Mouse (Mus musculus) activated CD4-positive, CD25-positive, alpha-beta regulatory T cell, adult 4 months (primary cell): ENCODE measurements around the gene Gemin8. TPM values are rescaled to one million over a fixed set of nuclear protein-coding genes. Genes with fewer than 3 reads are reported as not detected.
A peak's percentile ranks its signal among the peaks of the same experiment; 100 is the strongest.

Source experiments
- ATAC-seq: one replicate; pipeline ENCODE4 v1.8.0; 2017
- polyA plus RNA-seq, 2 experiments: library from polyadenylated mRNA; unstranded; fragments of 100-300 nt; shearing (Covaris generic); gene quantifications; one replicate each; pipeline ENCODE4 v1.2.1; 2017

Gemin8 gene
- polyA plus RNA-seq, 2 experiments from 2014 or later, result 20.9 to 21.5 TPM

DNA sequence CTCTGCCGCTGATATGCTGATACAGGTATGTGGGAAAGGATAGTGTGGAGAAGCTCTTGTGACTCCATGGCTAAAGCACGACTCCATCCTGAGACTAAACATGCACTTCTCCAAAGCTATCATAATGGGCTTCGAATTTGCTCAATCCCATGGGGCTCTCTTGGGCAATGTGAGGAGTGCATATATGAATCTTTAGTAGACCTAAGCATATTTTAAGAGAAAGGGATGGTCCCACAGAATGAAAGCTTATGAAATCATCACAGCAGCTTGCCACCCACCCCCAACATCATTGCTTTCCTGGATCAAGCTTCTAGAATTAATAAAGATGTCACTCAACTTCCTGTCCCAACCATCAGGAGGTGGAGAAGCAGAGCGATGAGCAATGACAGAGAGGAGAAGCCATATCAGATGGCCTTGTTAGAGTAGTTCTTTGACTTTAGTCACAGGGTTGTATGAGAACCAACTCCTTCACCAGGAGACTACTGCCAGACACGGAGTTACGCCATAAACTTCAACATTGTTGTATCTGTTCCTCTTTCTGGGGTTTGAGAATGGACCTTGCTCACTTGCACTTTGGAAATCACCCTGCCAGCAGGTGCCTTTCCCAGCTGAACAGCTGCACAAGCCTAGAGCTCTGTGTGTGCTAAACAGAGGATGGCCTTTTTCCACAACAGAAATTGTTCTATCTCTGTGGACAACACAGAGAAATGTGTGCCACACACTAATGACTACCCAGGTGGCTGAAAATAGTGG is 60.4 kb downstream of the Gemin8 start:
- no peak for ATAC-seq

DNA sequence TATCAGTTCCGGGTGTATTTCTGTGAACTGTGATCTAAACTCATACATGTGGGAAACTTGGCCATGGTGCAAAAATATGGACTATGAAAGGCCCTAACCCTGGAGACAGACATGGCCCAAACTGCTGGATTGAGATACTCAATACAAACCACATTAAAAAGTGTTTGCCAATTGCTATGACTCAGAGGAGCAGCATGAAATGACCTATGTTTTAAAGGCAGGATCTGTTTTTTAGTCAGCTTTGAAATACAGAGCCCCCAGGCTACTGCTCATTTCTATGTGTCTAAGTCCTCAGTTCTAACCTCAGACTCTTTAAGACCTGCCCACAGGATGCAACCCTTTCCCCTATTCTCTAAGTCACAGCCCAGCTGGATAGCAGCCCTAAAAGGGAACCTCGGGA is 65.9 kb downstream of the Gemin8 start:
- no peak for ATAC-seq

DNA sequence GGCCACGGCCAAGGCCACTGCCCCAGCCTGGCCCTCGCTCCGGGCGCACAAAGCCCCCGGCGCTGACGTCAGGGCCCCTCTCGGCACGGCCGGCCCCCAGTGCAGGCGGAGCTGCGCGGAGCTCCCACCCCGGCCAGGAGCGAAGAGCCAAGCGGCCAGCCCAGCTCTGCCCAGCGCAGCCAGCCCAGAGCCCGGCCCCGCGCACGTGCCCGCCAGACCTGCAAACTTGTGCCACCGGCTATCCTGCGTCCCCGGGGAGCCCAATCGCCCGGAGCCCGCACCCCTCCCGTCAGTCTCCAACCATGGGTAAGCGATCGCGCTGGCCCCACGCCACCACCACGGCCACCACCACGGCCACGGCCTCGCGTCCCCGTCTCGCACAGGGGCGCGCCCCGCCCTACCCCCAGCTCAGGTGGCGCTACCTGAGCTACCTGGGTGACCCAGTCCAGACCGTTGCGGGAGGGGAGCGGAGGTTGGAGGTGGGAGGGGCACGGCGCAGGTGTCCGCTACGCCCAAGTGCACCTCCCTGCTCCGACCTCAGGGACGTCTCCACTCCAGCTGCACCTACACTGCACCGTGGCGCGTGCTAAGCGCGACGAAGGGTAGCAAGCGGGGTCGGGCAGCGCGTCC is 68.7 kb downstream of the Gemin8 start, which contains the start of gene Gpm6b:
Gene Gpm6b, plus strand, starts transcription at position 81 of the 630 bp plus-strand sequence.
- ATAC-seq, result peak; percentile 65

DNA sequence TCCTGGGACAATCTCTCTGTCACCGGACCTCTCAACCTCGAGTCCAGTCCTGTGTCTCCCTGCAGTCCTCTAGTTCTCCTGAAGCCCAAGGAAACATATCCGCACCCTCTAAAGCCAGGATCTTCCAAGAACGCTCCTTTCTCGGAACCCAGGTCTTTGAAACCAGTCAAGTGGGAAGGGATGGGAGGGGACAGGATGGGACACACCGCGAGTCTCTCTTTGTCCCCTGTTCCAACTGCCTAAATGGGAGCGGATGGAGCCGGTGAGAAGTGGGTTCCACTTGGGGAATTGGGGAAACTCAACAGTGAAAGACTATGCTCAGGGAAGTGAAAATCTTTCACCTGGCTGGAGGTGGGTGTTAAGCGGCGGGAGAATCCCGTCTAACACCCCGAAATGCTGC is 69.3 kb downstream of the Gemin8 start:
- ATAC-seq, result no peak

Other genes starting within 250 kb of the Gemin8 start
- 10 to 100 TPM; 23.7 to 23.9 TPM for gene Gpm6b, start 68.5 kb downstream of the Gemin8 start, polyA plus RNA-seq